Mouse (Mus musculus) embryonic facial prominence, embryonic 15.5 days (tissue): ENCODE results near the gene Rab25. TPM values are rescaled to one million over a fixed set of nuclear protein-coding genes. Genes with fewer than 3 reads are reported as not detected.
A peak's percentile ranks its signal among the peaks of the same experiment; 100 is the strongest.

ENCODE experiments used
- ATAC-seq: fragments of 200-750 bp; cut with Nextera tagmentation; 2 replicates; pipeline ENCODE4 v1.8.0; 2017; ENCODE audit warnings: low read depth, moderate TSS enrichment; ENCODE audit not compliant: insufficient number of reproducible peaks, low FRiP score, low TSS enrichment
- H3K27ac ChIP-seq: fragments of 300-500 bp; sonication (generic); replicated peaks from 2 replicates; pipeline ENCODE4 v1.5.1; 2015; ENCODE audit warnings: mild to moderate bottlenecking, inconsistent platforms
- H3K27me3 ChIP-seq: fragments of 300-500 bp; sonication (generic); 2 replicates; pipeline ENCODE4 v1.6.1; 2015; ENCODE audit warnings: inconsistent platforms
- H3K36me3 ChIP-seq: fragments of 300-500 bp; sonication (generic); 2 replicates; pipeline ENCODE4 v1.6.1; 2015; ENCODE audit warnings: mild to moderate bottlenecking, inconsistent platforms
- H3K4me1 ChIP-seq: fragments of 300-500 bp; sonication (generic); 2 replicates; pipeline ENCODE4 v1.6.1; 2015; ENCODE audit warnings: inconsistent platforms
- H3K4me2 ChIP-seq: fragments of 300-500 bp; sonication (generic); replicated peaks from 2 replicates; pipeline ENCODE4 v1.6.1; 2015; ENCODE audit warnings: mild to moderate bottlenecking, inconsistent platforms
- H3K4me3 ChIP-seq: fragments of 300-500 bp; sonication (generic); replicated peaks from 2 replicates; pipeline ENCODE4 v1.5.1; 2015; ENCODE audit warnings: mild to moderate bottlenecking, inconsistent platforms
- H3K9ac ChIP-seq: fragments of 300-500 bp; sonication (generic); 2 replicates; pipeline ENCODE4 v1.6.1; 2015; ENCODE audit warnings: inconsistent platforms
- H3K9me3 ChIP-seq: fragments of 300-500 bp; sonication (generic); replicated peaks from 2 replicates; pipeline ENCODE4 v1.6.1; 2016; ENCODE audit warnings: inconsistent platforms
- WGBS: fragments of 180-500 bp; shearing (Covaris S2); methylation state at CpG from one replicate; pipeline ENCODE4 v1.1.7; 2015; 5-methylcytosine and 5-hydroxymethylcytosine counted together
- polyA plus RNA-seq: library from polyadenylated mRNA; unstranded; fragments of >200 nt; fragmentation: Nextera tagmentation; extraction: Ambion mirVana; gene quantifications from 2 replicates; pipeline ENCODE4 v1.2.1, GENCODE M21; 2015

The Rab25 gene
- polyA plus RNA-seq, 1 experiment from 2014 or later = 107 TPM

- ATAC-seq = no peak
- Histone ChIP-seq H3K36me3 (peaks cover 88% of the 10 kb centered on the region), H3K4me1 (no peaks in the 10 kb centered on the region), H3K4me2 (no peak overlapping the region), H3K27me3 (no peaks in the 10 kb centered on the region), H3K27ac (no peak overlapping the region), H3K9me3 (no peaks in the 10 kb centered on the region), H3K9ac (no peak overlapping the region), H3K4me3 (no peak overlapping the region)
- 88% methylated on average over 3 of the region's 3 CpGs for WGBS
These were observed 18.0 kb upstream of the Rab25 start for GRCm38 (mm10) chr3:88566116-88566515.

GRCm38 (mm10) chr3:88563966-88564365 is 15.9 kb upstream of the Rab25 start:
- Histone ChIP-seq H3K27ac (0 out of 2 replicates have a peak overlapping the region, but pooled peaks have one; percentile 31), H3K9ac (no peak overlapping the region), H3K4me1 (no peaks in the 10 kb centered on the region), H3K9me3 (no peaks in the 10 kb centered on the region), H3K27me3 (no peaks in the 10 kb centered on the region), H3K36me3 (peaks cover 94% of the 10 kb centered on the region), H3K4me2 (no peak overlapping the region), H3K4me3 (no peak overlapping the region)
- no peak for ATAC-seq
- 86% methylated on average over 7 of the region's 7 CpGs for WGBS

DNA sequence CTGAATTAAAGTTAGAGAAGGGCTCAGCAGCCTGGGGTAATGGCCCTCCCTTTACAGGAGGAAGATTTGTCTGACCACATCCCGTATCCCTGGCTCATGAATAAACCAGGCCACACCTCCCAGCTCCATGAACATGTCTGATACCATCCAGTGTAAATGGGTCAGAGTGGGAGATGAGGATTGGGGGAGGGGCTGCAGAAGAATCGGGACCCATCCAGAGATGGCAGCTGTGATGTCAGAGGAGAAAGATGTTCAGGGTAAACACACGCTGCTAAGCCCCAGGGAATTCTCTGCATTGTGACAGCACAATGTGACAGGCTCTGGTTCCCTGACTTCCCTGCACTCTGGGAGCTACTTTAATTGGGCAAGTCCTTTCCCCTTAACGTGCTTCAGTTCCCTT is 15.3 kb upstream of the Rab25 start:
- H3K9ac ChIP-seq = no peak overlapping the region
- no peaks in the 10 kb centered on the region for H3K27me3 ChIP-seq
- 0 out of 2 replicates have a peak overlapping the region, but pooled peaks have one; percentile 31 for H3K27ac ChIP-seq
- no peak overlapping the region for H3K4me2 ChIP-seq
- 69% methylated on average over 4 of the region's 4 CpGs for WGBS
- H3K4me3 ChIP-seq = no peak overlapping the region
- H3K4me1 ChIP-seq = no peaks in the 10 kb centered on the region
- no peak for ATAC-seq
- no peaks in the 10 kb centered on the region for H3K9me3 ChIP-seq
- peaks cover 94% of the 10 kb centered on the region for H3K36me3 ChIP-seq

DNA sequence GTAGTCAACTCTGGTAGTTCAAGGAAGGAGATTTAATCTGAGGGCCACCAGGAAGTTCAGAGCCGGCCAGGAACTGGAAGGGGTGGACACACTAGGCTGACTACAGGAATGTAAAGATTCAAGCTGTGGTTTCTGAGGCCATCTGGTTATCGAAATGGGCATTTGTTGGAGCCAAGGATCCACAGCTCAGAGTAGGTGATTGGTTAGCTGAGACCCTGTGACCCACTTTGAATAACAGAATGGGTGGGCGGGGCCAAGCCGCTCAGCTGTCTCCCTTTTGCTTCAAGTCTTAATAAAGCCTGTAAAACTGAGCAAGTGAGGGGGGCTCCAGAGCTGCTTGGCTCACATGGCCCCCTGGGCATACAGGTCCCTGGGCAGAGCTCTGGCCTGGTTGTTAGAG is 13.9 kb upstream of the Rab25 start:
- ATAC-seq = 0 out of 2 replicates have a peak, but pooled peaks have one; percentile 6
- H3K4me1 ChIP-seq = no peaks in the 10 kb centered on the region
- H3K4me3 ChIP-seq = no peak overlapping the region
- no peak overlapping the region for H3K9ac ChIP-seq
- H3K27ac ChIP-seq = no peak overlapping the region
- 75% methylated on average over 4 of the region's 4 CpGs for WGBS
- H3K27me3 ChIP-seq = no peaks in the 10 kb centered on the region
- H3K36me3 ChIP-seq = peaks cover 93% of the 10 kb centered on the region
- no peak overlapping the region for H3K4me2 ChIP-seq
- no peaks in the 10 kb centered on the region for H3K9me3 ChIP-seq

DNA sequence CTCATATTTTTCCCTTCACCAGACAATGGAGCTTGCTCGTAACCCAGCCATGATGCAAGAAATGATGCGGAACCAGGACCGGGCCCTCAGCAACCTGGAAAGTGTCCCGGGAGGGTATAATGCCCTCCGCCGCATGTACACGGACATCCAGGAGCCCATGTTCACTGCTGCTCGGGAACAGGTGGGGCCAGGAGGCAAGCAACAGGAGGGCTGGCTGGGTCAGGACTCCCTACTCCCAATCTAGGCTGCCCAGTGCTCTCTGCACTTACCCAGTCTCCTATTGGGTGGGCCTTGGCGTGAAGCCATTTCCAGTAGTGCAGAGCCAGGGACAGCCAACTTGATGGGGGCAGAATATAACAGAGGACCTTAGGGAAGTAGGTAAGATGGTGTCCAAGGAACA is 11.5 kb upstream of the Rab25 start:
- Histone ChIP-seq H3K4me3 (no peak overlapping the region), H3K27me3 (no peaks in the 10 kb centered on the region), H3K9ac (no peak overlapping the region), H3K4me1 (peaks cover 6% of the 10 kb centered on the region), H3K36me3 (peaks cover 85% of the 10 kb centered on the region), H3K9me3 (no peaks in the 10 kb centered on the region), H3K4me2 (no peak overlapping the region), H3K27ac (no peak overlapping the region)
- ATAC-seq = no peak
- WGBS = 93% methylated on average over 9 of the region's 9 CpGs

- peaks cover 20% of the 10 kb centered on the region for H3K4me1 ChIP-seq
- no peaks in the 10 kb centered on the region for H3K9me3 ChIP-seq
- H3K27ac ChIP-seq = no peak overlapping the region
- no peak overlapping the region for H3K9ac ChIP-seq
- H3K4me3 ChIP-seq = no peak overlapping the region
- no peak overlapping the region for H3K4me2 ChIP-seq
- H3K36me3 ChIP-seq = peaks cover 59% of the 10 kb centered on the region
- WGBS = 89% methylated on average over 8 of the region's 8 CpGs
- H3K27me3 ChIP-seq = no peaks in the 10 kb centered on the region
- no peak for ATAC-seq
These were observed 8.5 kb upstream of the Rab25 start for GRCm38 (mm10) chr3:88556616-88557015.

- Histone ChIP-seq H3K4me3 (no peak overlapping the region), H3K27ac (no peak overlapping the region)
These were observed 7.6 kb upstream of the Rab25 start for GRCm38 (mm10) chr3:88555731-88556130.

DNA sequence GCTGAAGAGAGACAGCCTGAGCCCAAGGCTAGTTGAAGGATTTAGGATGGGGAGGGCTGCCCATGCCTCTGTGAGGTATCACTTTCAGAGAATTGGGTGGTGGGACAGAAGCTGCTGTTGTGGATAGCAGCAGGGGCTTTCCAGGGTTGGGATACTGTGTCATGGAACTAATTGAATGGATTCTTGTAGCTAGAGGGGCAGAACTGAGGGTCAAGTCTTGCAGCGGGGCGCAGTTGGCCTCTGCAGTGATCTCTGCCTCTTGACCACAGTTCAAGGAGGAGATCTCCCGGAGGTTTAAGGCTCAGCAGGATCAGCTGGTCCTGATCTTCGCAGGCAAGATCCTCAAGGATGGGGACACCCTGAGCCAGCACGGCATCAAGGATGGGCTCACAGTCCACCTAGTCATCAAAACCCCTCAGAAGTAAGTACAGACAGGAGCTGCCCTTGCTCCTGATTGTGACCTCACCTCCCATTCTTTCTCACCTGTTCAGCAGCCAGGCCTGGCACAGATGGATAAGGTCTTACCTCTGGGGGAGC is 7.0 kb upstream of the Rab25 start:
- H3K9me3 ChIP-seq = no peaks in the 10 kb centered on the region
- ATAC-seq = no peak
- H3K9ac ChIP-seq = no peak overlapping the region
- H3K36me3 ChIP-seq = peaks cover 47% of the 10 kb centered on the region
- H3K27ac ChIP-seq = no peak overlapping the region
- no peaks in the 10 kb centered on the region for H3K27me3 ChIP-seq
- WGBS = 84% methylated on average over 5 of the region's 5 CpGs
- H3K4me1 ChIP-seq = peaks cover 31% of the 10 kb centered on the region
- no peak overlapping the region; the same call in 1 of the 2 replicates for H3K4me2 ChIP-seq
- H3K4me3 ChIP-seq = no peak overlapping the region

More at GRCm38 (mm10) chr3:88555731-88556130, 7.6 kb upstream of the Rab25 start:
- no peak overlapping the region for H3K4me2 ChIP-seq
- H3K36me3 ChIP-seq = peaks cover 53% of the 10 kb centered on the region
- H3K27me3 ChIP-seq = no peaks in the 10 kb centered on the region
- 91% methylated on average over 6 of the region's 6 CpGs for WGBS
- no peaks in the 10 kb centered on the region for H3K9me3 ChIP-seq
- H3K9ac ChIP-seq = no peak overlapping the region
- H3K4me1 ChIP-seq = peaks cover 29% of the 10 kb centered on the region
- no peak for ATAC-seq

GRCm38 (mm10) chr3:88553880-88554586 is 5.9 kb upstream of the Rab25 start:
- under 1% methylated on average over 41 of the region's 41 CpGs for WGBS
- no peaks in the 10 kb centered on the region for H3K27me3 ChIP-seq
- peak overlapping the region; percentile 96 for H3K27ac ChIP-seq
- peak overlapping the region; percentile 79 for H3K4me2 ChIP-seq
- peak overlapping the region; percentile 68 for H3K9ac ChIP-seq
- peaks cover 31% of the 10 kb centered on the region for H3K4me1 ChIP-seq
- H3K4me3 ChIP-seq = peak overlapping the region; percentile 76
- H3K36me3 ChIP-seq = peaks cover 36% of the 10 kb centered on the region
- no peaks in the 10 kb centered on the region for H3K9me3 ChIP-seq
- no peak; the same call in 1 of the 2 replicates for ATAC-seq

DNA sequence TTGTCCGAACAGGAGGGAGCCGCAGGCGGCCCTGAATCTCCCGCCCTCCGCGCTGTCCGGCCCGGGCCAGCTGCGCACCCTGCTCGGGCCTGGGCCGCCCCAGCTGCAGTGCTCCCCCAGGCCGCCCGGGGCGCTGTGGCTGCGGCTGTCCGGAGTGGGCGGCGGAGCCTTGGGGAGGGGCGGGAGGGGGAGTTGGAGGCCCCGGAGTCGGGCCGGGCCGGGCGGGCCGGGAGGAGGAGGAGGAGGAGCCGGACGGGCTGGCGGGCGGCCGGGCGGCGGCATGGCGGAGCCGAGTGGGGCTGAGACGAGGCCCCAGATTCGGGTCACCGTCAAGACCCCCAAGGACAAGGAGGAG is 5.4 kb upstream of the Rab25 start, which contains the start of gene Ubqln4:
Gene Ubqln4 (plus strand): TSS at position 234 of the 355 bp plus-strand sequence.
- Histone ChIP-seq H3K4me3 (peak within 1 kb of the TSS; percentile 76), H3K27ac (peak within 1 kb of the TSS; percentile 96), H3K4me2 (peak within 1 kb of the TSS; percentile 79), H3K36me3 (peaks cover 30% of the 10 kb centered on the region), H3K27me3 (no peaks in the 10 kb centered on the region), H3K9me3 (no peaks in the 10 kb centered on the region), H3K9ac (peak within 1 kb of the TSS; percentile 68), H3K4me1 (peaks cover 34% of the 10 kb centered on the region)
- 0% methylated on average over 29 of the region's 37 CpGs for WGBS
- ATAC-seq = peak; percentile 91

DNA sequence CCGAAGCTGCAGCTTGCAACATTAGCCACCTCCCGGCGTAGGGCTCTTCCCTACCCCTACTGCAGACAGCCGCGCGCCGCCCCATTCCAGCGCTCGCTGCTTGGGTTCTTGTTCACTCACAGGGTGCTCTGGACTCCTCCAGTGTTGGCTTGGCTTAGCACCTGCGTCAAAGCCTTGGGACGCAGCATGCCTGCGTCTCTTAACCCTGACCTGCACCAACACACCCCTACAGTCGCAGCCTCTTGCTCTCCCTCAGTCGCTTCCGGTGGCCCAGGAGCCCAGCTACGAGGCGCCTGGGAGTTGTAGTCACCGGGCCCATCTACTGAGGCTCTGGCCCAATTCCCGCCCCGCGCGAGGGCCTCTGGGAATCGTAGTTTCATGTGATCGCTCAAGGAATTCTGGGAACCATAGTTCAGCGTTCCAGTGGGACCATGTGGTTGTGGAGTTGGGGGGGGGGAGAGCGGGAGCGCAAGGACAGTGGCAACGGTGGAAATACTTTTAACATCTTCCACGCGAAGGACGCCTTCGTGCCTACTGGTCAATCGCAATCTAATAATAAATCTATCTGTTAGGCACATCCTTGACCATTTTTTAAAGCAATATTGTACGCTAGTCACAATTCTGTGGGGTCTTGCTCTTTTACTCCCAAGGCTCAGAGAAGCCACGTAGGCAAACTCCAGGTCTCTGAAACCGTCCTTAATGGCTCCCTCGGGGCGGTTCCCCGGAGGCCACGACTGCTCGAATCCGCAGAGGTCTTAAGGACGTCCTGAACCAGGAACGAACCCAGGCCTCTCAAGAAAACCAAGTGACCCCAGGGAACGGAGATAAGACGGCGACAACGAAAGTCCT is 4.8 kb upstream of the Rab25 start, which contains the start of gene Lamtor2:
Gene Lamtor2 (minus strand): TSS at position 399 of the 849 bp plus-strand sequence.
- H3K4me1 ChIP-seq = peaks cover 37% of the 10 kb centered on the region
- peaks cover 24% of the 10 kb centered on the region for H3K36me3 ChIP-seq
- no peaks in the 10 kb centered on the region for H3K9me3 ChIP-seq
- WGBS = under 1% methylated on average over 48 of the region's 48 CpGs
- peak; percentile 89 for ATAC-seq
- H3K9ac ChIP-seq = peak within 1 kb of the TSS; percentile 68
- no peaks in the 10 kb centered on the region for H3K27me3 ChIP-seq
- H3K27ac ChIP-seq = peak within 1 kb of the TSS; percentile 96
- H3K4me2 ChIP-seq = peak within 1 kb of the TSS; percentile 79
- H3K4me3 ChIP-seq = peak within 1 kb of the TSS; percentile 76
